Mouse (Mus musculus) neural tube, embryonic 12.5 days (tissue): Measurements from ENCODE around the gene C1qtnf2. TPM values are rescaled to one million over a fixed set of nuclear protein-coding genes. Genes with fewer than 3 reads are reported as not detected.

Experiments
- ATAC-seq: fragments of 200-750 bp; cut with Nextera tagmentation; 2 replicates; pipeline ENCODE4 v1.8.0; 2017; ENCODE audit warnings: low read depth, mild to moderate bottlenecking, moderate TSS enrichment, moderate library complexity; ENCODE audit not compliant: low FRiP score
- H3K27ac ChIP-seq: fragments of 300-500 bp; sonication (generic); 2 replicates; pipeline ENCODE4 v1.5.1; 2016
- H3K27me3 ChIP-seq: fragments of 300-500 bp; sonication (generic); replicated peaks from 2 replicates; pipeline ENCODE4 v1.6.1; 2016; ENCODE audit warnings: mild to moderate bottlenecking
- H3K36me3 ChIP-seq: fragments of 300-500 bp; sonication (generic); 2 replicates; pipeline ENCODE4 v1.6.1; 2016; ENCODE audit warnings: mild to moderate bottlenecking
- H3K4me1 ChIP-seq: fragments of 300-500 bp; sonication (generic); 2 replicates; pipeline ENCODE4 v1.6.1; 2016
- H3K4me2 ChIP-seq: fragments of 300-500 bp; sonication (generic); replicated peaks from 2 replicates; pipeline ENCODE4 v1.6.1; 2016; ENCODE audit warnings: mild to moderate bottlenecking
- H3K4me3 ChIP-seq: fragments of 300-500 bp; sonication (generic); 2 replicates; pipeline ENCODE4 v1.5.1; 2016
- H3K9ac ChIP-seq: fragments of 300-500 bp; sonication (generic); 2 replicates; pipeline ENCODE4 v1.6.1; 2016; ENCODE audit warnings: mild to moderate bottlenecking
- H3K9me3 ChIP-seq: fragments of 300-500 bp; sonication (generic); 2 replicates; pipeline ENCODE4 v1.6.1; 2016; ENCODE audit warnings: mild to moderate bottlenecking
- WGBS: fragments of 180-500 bp; shearing (Covaris S2); methylation state at CpG from one replicate; pipeline ENCODE4 v1.1.7; 2016; 5-methylcytosine and 5-hydroxymethylcytosine counted together
- polyA plus RNA-seq: library from polyadenylated mRNA; unstranded; fragments of >200 nt; fragmentation: Nextera tagmentation; extraction: Ambion mirVana; gene quantifications from 2 replicates; pipeline ENCODE4 v1.2.1, GENCODE M21; 2016

C1qtnf2 gene
- polyA plus RNA-seq, 1 experiment from 2014 or later = 6.3 TPM

DNA sequence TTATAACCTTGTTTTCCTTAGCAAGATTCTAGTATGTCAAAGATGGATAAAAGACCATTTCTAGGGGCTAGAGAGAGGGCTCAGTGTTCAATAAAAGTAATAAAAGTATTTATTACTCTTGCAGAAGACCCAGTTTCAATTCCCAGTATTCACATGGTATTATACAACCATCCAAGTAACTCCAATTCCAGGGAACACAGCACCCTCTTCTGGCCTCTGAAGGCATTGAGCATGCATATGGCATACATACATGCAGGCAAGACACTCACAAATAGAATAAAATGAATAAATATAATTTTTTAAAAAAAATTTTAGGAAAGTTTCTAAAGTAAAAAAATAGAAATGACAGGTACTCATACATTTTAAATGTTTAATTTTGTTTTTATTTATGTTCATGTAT, 44.0 kb downstream of the C1qtnf2 start:
- no peak for ATAC-seq
- H3K9ac ChIP-seq = no peak overlapping the region
- no peaks in the 10 kb centered on the region for H3K9me3 ChIP-seq
- no peaks in the 10 kb centered on the region for H3K27me3 ChIP-seq
- no peaks in the 10 kb centered on the region for H3K36me3 ChIP-seq
- H3K27ac ChIP-seq = no peak overlapping the region
- H3K4me1 ChIP-seq = no peaks in the 10 kb centered on the region
- no peak overlapping the region for H3K4me2 ChIP-seq
- H3K4me3 ChIP-seq = no peak overlapping the region

DNA sequence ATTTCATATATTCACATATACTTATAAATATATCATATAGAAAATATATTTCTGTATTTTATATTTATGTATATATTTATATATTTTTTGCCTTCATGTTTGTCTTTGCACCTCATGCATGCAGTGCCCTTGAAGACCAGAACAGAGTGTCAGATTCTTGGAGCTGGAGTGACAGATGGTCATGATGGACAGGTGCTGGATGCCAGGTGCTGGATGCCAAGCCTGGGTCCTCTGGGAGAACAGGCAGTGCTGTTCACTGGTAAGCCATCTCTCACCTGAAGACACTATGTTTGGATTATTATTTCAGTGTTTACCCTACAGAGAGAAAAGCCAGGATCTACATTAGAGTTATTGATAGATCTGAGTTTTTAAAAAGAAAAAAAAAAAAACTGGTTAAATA, 44.7 kb downstream of the C1qtnf2 start:
- no peaks in the 10 kb centered on the region for H3K36me3 ChIP-seq
- H3K4me3 ChIP-seq = no peak overlapping the region
- no peak overlapping the region for H3K9ac ChIP-seq
- H3K27ac ChIP-seq = no peak overlapping the region
- H3K4me1 ChIP-seq = no peaks in the 10 kb centered on the region
- ATAC-seq = no peak
- no peaks in the 10 kb centered on the region for H3K27me3 ChIP-seq
- H3K4me2 ChIP-seq = no peak overlapping the region
- no peaks in the 10 kb centered on the region for H3K9me3 ChIP-seq

DNA sequence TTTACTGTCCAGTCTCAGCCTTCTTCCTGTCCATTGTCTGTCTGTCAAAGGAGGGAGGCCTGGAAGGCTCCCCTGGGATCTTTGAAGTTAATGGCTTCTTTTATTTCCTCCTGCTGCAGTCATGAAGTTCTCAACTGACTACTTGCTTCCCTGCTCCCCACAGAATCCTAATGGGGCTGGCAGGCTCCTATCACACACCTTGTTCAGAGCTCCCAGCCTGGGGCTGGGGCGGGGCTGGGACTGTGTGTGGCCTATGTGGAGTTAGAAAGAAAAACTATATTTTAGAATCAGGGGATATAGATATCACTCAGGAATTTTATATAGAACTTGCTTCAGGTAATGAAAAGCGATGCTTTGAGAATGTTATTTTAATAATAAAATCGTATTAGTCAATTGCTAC, 46.4 kb downstream of the C1qtnf2 start:
- Histone ChIP-seq H3K4me1 (no peaks in the 10 kb centered on the region), H3K4me2 (no peak overlapping the region), H3K9ac (no peak overlapping the region), H3K4me3 (no peak overlapping the region), H3K27me3 (no peaks in the 10 kb centered on the region), H3K36me3 (no peaks in the 10 kb centered on the region), H3K27ac (no peak overlapping the region), H3K9me3 (no peaks in the 10 kb centered on the region)
- WGBS = 65% methylated on average over 3 of the region's 3 CpGs
- no peak for ATAC-seq

DNA sequence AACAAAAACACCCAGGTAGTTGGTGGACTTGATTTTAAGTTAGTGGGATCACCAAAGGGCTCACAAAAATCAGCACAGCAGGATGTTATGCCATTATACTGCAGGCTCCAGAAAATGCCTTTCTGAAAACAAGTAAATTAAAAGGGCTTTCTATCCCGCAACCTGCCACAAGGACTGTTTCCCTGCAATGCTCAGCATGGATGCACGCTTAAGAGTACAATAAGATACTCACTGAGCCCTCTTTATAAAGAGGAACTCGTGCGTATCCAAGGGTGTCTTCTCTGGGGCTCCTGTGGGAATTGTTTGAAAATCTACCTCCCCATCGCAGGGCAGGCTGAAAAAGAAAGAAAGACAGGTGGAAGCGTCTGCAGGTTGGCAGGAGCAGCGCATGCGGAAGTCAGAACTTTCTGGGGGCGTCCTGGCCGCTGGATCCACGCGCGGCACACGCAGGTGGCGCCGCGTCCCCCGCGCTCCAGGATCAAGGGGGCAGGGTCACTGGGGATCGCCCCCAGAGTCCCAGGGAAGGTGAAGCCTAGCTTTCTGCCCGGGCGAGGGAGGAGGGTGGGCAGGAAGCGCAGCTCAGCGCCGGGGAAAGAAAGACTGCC, 54.1 kb downstream of the C1qtnf2 start:
- Histone ChIP-seq H3K4me2 (peak overlapping the region; percentile 71), H3K27me3 (no peaks in the 10 kb centered on the region), H3K4me3 (peak overlapping the region; percentile 84), H3K4me1 (peaks cover 25% of the 10 kb centered on the region), H3K9me3 (no peaks in the 10 kb centered on the region), H3K9ac (peak overlapping the region; percentile 82), H3K36me3 (peaks cover 2% of the 10 kb centered on the region), H3K27ac (peak overlapping the region; percentile 39; the same call in 1 of the 2 replicates)
- ATAC-seq = peak; percentile 64
- 1% methylated on average over 25 of the region's 25 CpGs for WGBS

DNA sequence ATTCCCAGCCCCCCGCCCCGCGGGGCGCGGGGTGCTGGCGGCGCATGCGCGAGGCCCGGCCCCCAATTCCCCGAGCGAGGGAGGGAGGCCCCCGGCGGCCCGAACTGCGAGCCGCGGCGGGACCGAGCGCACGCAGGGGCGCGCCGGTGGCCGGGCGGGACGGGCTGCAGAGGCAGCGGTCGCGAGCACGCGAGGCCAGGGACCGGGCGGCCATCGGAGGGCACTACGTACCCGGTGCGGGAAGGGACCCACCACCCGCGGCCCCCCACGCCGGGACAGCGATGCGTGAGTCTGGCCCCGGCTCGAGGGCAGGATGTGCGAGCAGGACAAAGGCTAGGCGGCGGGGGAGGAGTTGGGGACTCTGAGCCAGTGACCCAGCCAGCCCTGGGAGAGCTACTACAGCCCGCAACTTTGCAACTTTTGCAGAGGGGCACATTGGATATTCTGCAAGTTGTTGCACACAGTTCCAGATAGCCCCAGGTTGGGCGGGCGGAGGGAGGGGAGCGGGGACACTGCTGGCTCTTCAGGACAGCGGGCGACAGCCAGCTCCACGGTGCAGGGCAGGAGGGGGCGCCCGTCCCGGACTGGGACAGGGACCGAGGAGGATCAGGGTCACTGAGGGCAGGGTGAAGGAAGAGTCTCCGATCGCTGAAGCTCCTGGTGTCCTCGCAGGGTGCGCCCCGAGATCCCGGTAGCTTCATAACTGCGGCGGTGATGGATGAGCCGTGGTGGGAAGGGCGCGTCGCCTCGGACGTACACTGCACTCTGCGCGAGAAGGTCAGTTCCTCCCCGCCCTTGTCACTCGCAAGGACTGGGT, 54.8 kb downstream of the C1qtnf2 start, which contains the start of gene Ccnjl:
Gene Ccnjl (plus strand): TSS at position 102 of the 817 bp plus-strand sequence.
- under 1% methylated on average over 79 of the region's 79 CpGs for whole genome bisulfite sequencing
- no peaks in the 10 kb centered on the region for H3K27me3 ChIP-seq
- H3K4me1 ChIP-seq = peaks cover 25% of the 10 kb centered on the region
- H3K9ac ChIP-seq = peak within 1 kb of the TSS; percentile 82
- H3K27ac ChIP-seq = peak within 1 kb of the TSS; percentile 39; the same call in 1 of the 2 replicates
- peak within 1 kb of the TSS; percentile 71 for H3K4me2 ChIP-seq
- H3K9me3 ChIP-seq = no peaks in the 10 kb centered on the region
- peak; percentile 87 for ATAC-seq
- H3K36me3 ChIP-seq = peaks cover 9% of the 10 kb centered on the region
- peak within 1 kb of the TSS; percentile 84 for H3K4me3 ChIP-seq

DNA sequence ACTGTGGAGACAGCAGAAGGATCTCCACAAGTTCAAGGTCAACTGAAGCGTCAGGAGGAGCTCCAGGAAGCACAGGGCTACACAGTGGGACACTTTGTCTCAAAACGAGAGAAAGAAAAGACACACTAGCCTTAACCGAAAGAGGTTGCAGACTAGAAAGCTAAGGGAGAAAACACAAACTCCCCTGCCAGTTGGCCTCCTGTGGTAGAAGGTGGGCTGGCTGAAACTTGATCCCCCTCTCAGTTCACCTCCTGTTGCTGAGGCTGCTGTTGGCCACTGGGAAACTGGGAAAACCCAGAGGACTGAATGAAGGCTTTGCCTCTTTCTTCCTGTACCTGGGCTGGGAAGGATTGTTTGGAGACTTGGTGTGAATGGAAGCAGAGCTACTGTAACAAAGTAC, 56.0 kb downstream of the C1qtnf2 start:
- Histone ChIP-seq H3K4me2 (peak overlapping the region; percentile 71), H3K9ac (no peak overlapping the region), H3K36me3 (peaks cover 20% of the 10 kb centered on the region), H3K27me3 (no peaks in the 10 kb centered on the region), H3K4me3 (peak overlapping the region; percentile 26), H3K4me1 (peaks cover 25% of the 10 kb centered on the region), H3K9me3 (no peaks in the 10 kb centered on the region), H3K27ac (no peak overlapping the region)
- WGBS = 9% methylated on average over 3 of the region's 3 CpGs
- no peak for ATAC-seq

DNA sequence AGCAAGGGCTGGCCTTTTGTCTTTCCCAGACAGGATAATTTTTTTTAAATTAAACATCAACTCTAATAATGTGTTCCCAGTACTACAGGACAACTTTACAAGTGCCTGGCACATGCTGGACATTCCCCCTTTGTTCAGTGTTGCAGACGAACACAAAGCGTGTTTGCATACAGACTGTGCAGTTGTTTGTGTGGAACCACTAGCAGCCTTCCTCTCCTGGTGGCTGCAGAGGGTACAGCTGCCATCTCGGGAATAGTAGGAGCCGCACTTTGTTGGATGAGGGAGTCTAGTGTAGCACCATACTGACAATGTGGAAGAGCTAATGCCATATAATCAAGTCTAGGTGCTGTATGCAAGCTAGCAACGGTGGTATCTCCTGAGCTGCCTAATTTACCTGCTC, 57.5 kb downstream of the C1qtnf2 start:
- H3K4me3 ChIP-seq = no peak overlapping the region
- H3K9me3 ChIP-seq = no peaks in the 10 kb centered on the region
- no peak overlapping the region for H3K9ac ChIP-seq
- H3K36me3 ChIP-seq = peaks cover 27% of the 10 kb centered on the region
- 64% methylated on average over 5 of the region's 5 CpGs for WGBS
- peak overlapping the region; percentile 71 for H3K4me2 ChIP-seq
- no peaks in the 10 kb centered on the region for H3K27me3 ChIP-seq
- peaks cover 26% of the 10 kb centered on the region for H3K4me1 ChIP-seq
- ATAC-seq = no peak
- peak overlapping the region; percentile 20; the same call in 1 of the 2 replicates for H3K27ac ChIP-seq

DNA sequence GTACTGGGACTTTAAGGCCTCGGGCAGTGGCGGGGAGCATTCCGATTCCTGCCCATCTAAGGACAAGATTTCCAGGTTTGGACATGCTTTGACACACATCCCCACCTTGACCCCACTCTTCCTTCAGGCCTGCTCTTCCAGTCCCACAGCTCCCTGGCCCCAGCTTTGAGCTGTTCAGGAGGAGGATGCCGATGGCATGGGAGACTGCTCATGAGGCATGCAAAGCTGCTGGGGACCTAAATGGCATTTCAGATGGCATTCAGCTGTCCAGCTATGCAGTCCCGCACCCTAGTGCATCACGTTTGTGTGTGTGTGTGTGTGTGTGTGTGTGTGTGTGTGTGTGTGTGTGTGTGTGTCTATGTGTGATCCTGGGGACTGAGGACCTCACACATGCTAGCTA, 63.0 kb downstream of the C1qtnf2 start:
- WGBS = 87% methylated on average over 6 of the region's 6 CpGs
- no peak for ATAC-seq

DNA sequence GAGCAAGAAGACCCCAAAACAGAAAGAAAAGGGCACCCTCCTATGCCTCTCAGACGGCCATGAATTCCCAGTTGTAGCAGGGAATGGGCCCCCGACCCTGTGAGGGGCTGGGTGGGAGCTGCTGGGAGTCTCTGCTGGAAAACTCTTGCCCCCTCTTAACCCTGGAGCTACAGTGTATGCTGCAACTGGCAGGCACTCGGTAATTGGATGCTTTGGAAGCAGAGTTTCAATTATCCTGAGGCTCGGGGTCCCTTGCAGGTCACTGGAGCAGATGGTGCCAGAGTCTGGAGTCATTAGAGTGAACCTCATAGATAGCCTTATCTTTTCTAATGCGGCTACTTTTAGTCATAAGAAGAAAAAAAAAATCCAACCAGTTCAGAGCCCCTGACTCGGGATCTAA, 65.8 kb downstream of the C1qtnf2 start:
- Histone ChIP-seq H3K4me2 (peak overlapping the region; percentile 24; the same call in 1 of the 2 replicates), H3K9me3 (no peaks in the 10 kb centered on the region), H3K27me3 (no peaks in the 10 kb centered on the region), H3K4me1 (peaks cover 22% of the 10 kb centered on the region), H3K9ac (no peak overlapping the region), H3K36me3 (peaks cover 36% of the 10 kb centered on the region), H3K4me3 (no peak overlapping the region), H3K27ac (no peak overlapping the region)
- ATAC-seq = peak; percentile 76
- 23% methylated on average over 6 of the region's 6 CpGs for WGBS

More for the DNA sequence above, 63.0 kb downstream of the C1qtnf2 start:
- H3K4me2 ChIP-seq = no peak overlapping the region
- no peak overlapping the region for H3K9ac ChIP-seq
- H3K9me3 ChIP-seq = no peaks in the 10 kb centered on the region
- H3K27me3 ChIP-seq = no peaks in the 10 kb centered on the region
- H3K4me1 ChIP-seq = peaks cover 24% of the 10 kb centered on the region
- H3K36me3 ChIP-seq = peaks cover 42% of the 10 kb centered on the region
- no peak overlapping the region for H3K27ac ChIP-seq
- no peak overlapping the region for H3K4me3 ChIP-seq

Other genes starting within 250 kb of the C1qtnf2 start
- 64.0 and 65.7 TPM in 2 replicates for gene Pttg1, start 48.0 kb upstream of the C1qtnf2 start, polyA plus RNA-seq
- 66.7 and 67.8 TPM in 2 replicates for gene Slu7, start 40.5 kb upstream of the C1qtnf2 start, polyA plus RNA-seq
- 36.3 and 38.7 TPM in 2 replicates for gene Ccnjl, start 54.5 kb downstream of the C1qtnf2 start, polyA plus RNA-seq
- 8.3 and 10.1 TPM in 2 replicates for gene 4933415A04Rik, start 112.8 kb downstream of the C1qtnf2 start, polyA plus RNA-seq
- not detected in 2 replicates for gene Fabp6, start 127.3 kb downstream of the C1qtnf2 start, polyA plus RNA-seq
- 52.4 and 53.4 TPM in 2 replicates for gene Pwwp2a, start 207.7 kb downstream of the C1qtnf2 start, polyA plus RNA-seq